Mouse (Mus musculus): Measurements from ENCODE around the gene Magt1. TPM values are rescaled to one million over a fixed set of nuclear protein-coding genes. Genes with fewer than 3 reads are reported as not detected.

Gene Magt1
- polyA plus RNA-seq (2017; shearing (Covaris generic)): 36.2 TPM

GRCm38 (mm10) chrX:106011465-106012159, at the start of gene Magt1:
Magt1 (minus strand) TSS chrX:106011906.

DNA sequence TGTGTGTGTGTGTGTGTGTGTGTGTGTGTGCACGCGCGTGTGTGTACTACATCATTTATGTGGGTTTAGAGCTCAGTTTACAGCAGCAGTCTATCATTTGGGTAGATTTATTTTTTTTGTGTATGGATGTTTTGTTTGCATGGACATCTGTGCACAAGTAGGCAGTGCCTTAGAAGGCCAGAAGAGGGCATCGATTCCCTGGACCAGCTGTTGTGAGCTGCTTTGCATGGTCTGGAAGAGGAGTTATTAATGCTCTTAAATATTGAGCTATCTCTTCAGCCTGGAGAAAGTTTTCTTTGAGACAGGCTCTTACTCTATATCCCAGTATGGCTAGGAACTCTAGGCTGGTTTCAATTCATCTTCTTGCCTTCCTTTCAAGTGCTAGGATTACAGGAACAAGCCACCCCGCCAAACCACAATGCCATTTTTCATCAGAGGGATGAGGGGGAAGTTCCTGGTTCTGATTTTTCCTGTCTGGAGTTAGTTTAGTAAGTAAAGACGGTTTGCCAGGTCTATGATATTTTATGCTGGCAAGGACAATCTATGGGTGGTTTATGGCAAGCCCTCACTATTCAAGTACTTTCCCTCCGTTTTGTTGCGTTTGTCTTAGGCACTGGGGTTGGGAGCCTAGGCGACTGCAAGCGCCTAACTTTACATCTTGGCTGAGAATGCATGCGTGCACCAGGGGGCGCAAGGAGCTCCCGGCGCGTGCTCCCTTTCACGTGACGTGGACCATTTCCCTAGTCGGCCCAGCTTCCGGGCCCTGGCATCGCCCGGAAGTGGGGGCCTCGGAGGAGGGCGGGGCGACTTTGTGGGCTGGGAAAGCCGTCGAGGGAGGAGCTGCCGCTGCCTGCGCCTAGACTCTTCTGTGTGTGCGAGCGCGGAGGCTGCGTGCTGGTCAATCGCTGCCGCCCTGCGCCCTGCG, 15.0 kb upstream of the Magt1 start, which contains the start of gene Atp7a:
Atp7a (plus strand) TSS at position 859 of the 925 bp plus-strand sequence.

DNA sequence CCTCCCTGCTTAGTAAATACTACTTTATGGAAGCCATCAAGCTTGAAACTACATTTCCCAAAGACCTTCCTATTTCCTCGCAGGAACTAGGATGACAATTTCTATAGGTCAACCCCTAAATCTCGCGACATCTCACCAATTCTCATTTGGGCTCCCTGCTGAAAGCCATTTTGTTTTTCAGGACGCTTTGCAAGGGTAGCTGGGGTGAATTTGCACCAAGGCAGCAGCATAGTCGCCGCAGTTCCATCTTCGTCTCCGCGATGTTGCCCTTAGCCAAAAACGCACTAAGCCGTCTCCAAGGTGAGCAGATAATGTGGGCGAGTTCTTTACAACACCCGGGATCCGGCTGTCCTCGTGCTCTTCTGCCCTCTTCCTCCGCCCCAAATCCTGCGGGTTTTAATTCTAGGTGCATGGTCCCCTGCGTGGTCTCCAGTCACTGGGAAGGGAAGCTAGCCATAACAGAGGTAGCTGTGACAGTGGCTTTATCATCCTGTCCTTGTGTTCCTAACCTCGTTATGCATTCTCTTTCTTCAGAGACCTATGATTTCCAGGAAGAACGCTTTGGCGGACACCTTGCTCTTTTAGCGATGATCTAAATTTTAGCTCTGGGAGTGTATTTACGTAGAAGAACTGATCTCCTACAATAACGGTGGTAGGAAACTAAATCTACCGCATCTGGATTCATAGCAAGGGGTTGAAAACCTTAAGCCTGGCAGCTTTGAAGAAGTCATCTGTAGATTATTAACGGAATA, 4.0 kb upstream of the Magt1 start, which contains the start of gene Cox7b:
Cox7b (plus strand) TSS at position 130 of the 752 bp plus-strand sequence.

GRCm38 (mm10) chrX:105928861-105929477, 82.7 kb downstream of the Magt1 start, which contains the start of gene Atrx:
Atrx (minus strand) TSS chrX:105929403.

Other genes starting within 250 kb of the Magt1 start
- not detected for gene Fgf16, start 247.6 kb downstream of the Magt1 start, polyA plus RNA-seq (2017; shearing (Covaris generic))
- 212 TPM for gene Atrx, start 82.5 kb downstream of the Magt1 start, polyA plus RNA-seq (2017; shearing (Covaris generic))
- gene Cox7b, start 3.8 kb upstream of the Magt1 start, polyA plus RNA-seq (2017; shearing (Covaris generic)): 173 TPM
- 16.5 TPM for gene Atp7a, start 15.4 kb upstream of the Magt1 start, polyA plus RNA-seq (2017; shearing (Covaris generic))
- not detected for gene Tlr13, start 131.3 kb upstream of the Magt1 start, polyA plus RNA-seq (2017; shearing (Covaris generic))
- gene Pgk1, start 175.2 kb upstream of the Magt1 start, polyA plus RNA-seq (2017; shearing (Covaris generic)): 92.0 TPM
- gene Taf9b, start 209.3 kb upstream of the Magt1 start, polyA plus RNA-seq (2017; shearing (Covaris generic)): 18.6 TPM
- not detected for gene Fnd3c2, start 243.5 kb upstream of the Magt1 start, polyA plus RNA-seq (2017; shearing (Covaris generic))

Data from naive thymus-derived CD4-positive, alpha-beta T cell, adult 5 months (primary cell).